Mouse (Mus musculus): ENCODE measurements at regions not wholly inside any gene's neighbourhood (a gene's known extent, or its start where the extent isn't known, plus 50 kb on each side); places are given as distances from the start of the nearest gene placed in this dataset.

GRCm38 (mm10) chr9:51518376-51518775 lies 189.7 kb upstream of the 1810046K07Rik start:
- DNase-seq (ENCODE audit: low read depth, low spot score), result no peak

- no peak for DNase-seq (ENCODE audit: low read depth, low spot score)
These were observed 194.8 kb upstream of the 1810046K07Rik start for GRCm38 (mm10) chr9:51523471-51523870.

- DNase-seq (ENCODE audit: low read depth, low spot score), result no peak
These were observed 197.2 kb upstream of the 1810046K07Rik start for GRCm38 (mm10) chr9:51525906-51526305.

- no peak for DNase-seq (ENCODE audit: low read depth, low spot score)
These were observed 210.2 kb upstream of the 1810046K07Rik start for GRCm38 (mm10) chr9:51538894-51539293.

- no peak for DNase-seq (ENCODE audit: low read depth, low spot score)
These were observed 213.2 kb upstream of the 1810046K07Rik start for GRCm38 (mm10) chr9:51541940-51542339.

- no peak for DNase-seq (ENCODE audit: low read depth, low spot score)
These were observed 193.1 kb upstream of the Arhgap20 start for GRCm38 (mm10) chr9:51572040-51572439.

- DNase-seq (ENCODE audit: low read depth, low spot score), result no peak
These were observed 183.5 kb upstream of the Arhgap20 start for GRCm38 (mm10) chr9:51581601-51582000.

GRCm38 (mm10) chr9:51593707-51594106 lies 171.4 kb upstream of the Arhgap20 start:
- DNase-seq (ENCODE audit: low read depth, low spot score), result no peak

GRCm38 (mm10) chr9:51598706-51599105 lies 166.4 kb upstream of the Arhgap20 start:
- no peak for DNase-seq (ENCODE audit: low read depth, low spot score)

- no peak for DNase-seq (ENCODE audit: low read depth, low spot score)
These were observed 157.0 kb upstream of the Arhgap20 start for GRCm38 (mm10) chr9:51608158-51608557.

GRCm38 (mm10) chr9:51608697-51609456 lies 156.3 kb upstream of the Arhgap20 start:
- DNase-seq (ENCODE audit: low read depth, low spot score), result no peak

GRCm38 (mm10) chr9:51626156-51626555 lies 139.0 kb upstream of the Arhgap20 start:
- DNase-seq (ENCODE audit: low read depth, low spot score), result no peak

- no peak for DNase-seq (ENCODE audit: low read depth, low spot score)
These were observed 129.0 kb upstream of the Arhgap20 start for GRCm38 (mm10) chr9:51636097-51636496.

- DNase-seq (ENCODE audit: low read depth, low spot score), result no peak
These were observed 128.5 kb upstream of the Arhgap20 start for GRCm38 (mm10) chr9:51636559-51637127.

GRCm38 (mm10) chr9:51637131-51637920 lies 127.8 kb upstream of the Arhgap20 start:
- DNase-seq (ENCODE audit: low read depth, low spot score), result no peak

- no peak for DNase-seq (ENCODE audit: low read depth, low spot score)
These were observed 123.4 kb upstream of the Arhgap20 start for GRCm38 (mm10) chr9:51641706-51642105.

GRCm38 (mm10) chr9:51645426-51645825 lies 119.7 kb upstream of the Arhgap20 start:
- no peak for DNase-seq (ENCODE audit: low read depth, low spot score)

- no peak for DNase-seq (ENCODE audit: low read depth, low spot score)
These were observed 111.5 kb upstream of the Arhgap20 start for GRCm38 (mm10) chr9:51653376-51654292.

- no peak for DNase-seq (ENCODE audit: low read depth, low spot score)
These were observed 110.5 kb upstream of the Arhgap20 start for GRCm38 (mm10) chr9:51654645-51655044.

GRCm38 (mm10) chr9:51657796-51658195 lies 107.3 kb upstream of the Arhgap20 start:
- DNase-seq (ENCODE audit: low read depth, low spot score), result no peak
